Mouse (Mus musculus) CH12.LX (cell line): ENCODE results near the gene Specc1l. TPM values are rescaled to one million over a fixed set of nuclear protein-coding genes. Genes with fewer than 3 reads are reported as not detected.
A peak's percentile ranks its signal among the peaks of the same experiment; 100 is the strongest.

ENCODE experiments used
- DNase-seq: peaks from one replicate; pipeline ENCODE4 v3.0.0-alpha.2; 2013; ENCODE audit errors: extremely low read depth
- H3K27ac ChIP-seq: 2 replicates; pipeline ENCODE4 v1.5.1; 2012; ENCODE audit warnings: low read depth, mild to moderate bottlenecking, control low read depth, moderate library complexity; ENCODE audit not compliant: insufficient read depth
- H3K27me3 ChIP-seq: replicated peaks from 2 replicates; pipeline ENCODE3; 2012; ENCODE audit warnings: inconsistent platforms
- H3K36me3 ChIP-seq, 2 experiments: replicated peaks in 1 of 2; 2 replicates each; pipeline versions ENCODE3 to v1.6.1; 2012; ENCODE audit warnings: inconsistent platforms in 1 of 2, low read length in 1 of 2, mild to moderate bottlenecking in 1 of 2, mixed read lengths in 1 of 2, moderate library complexity in 1 of 2; ENCODE audit not compliant: control insufficient read depth in 1 of 2, insufficient read depth in 1 of 2
- H3K4me1 ChIP-seq, 2 experiments: 2 replicates each; pipeline ENCODE4 v1.6.1; 2012; ENCODE audit warnings: inconsistent platforms in 1 of 2, moderate library complexity in 1 of 2; ENCODE audit not compliant: insufficient read depth in 2 of 2, control insufficient read depth in 1 of 2
- H3K4me2 ChIP-seq: 2 replicates; pipeline ENCODE4 v1.6.1; 2012; ENCODE audit warnings: low read depth, mild to moderate bottlenecking, control low read depth; ENCODE audit not compliant: poor library complexity, insufficient read depth, severe bottlenecking
- H3K4me3 ChIP-seq, 3 experiments: fragments of 150-350 bp in 1 of 3; sonication (generic) in 1 of 3; replicated peaks in 1 of 3; 2 replicates each; pipeline versions ENCODE3 to v1.5.1; 2011 to 2012; ENCODE audit warnings: low read depth in 2 of 3, low read length in 2 of 3, mild to moderate bottlenecking in 2 of 3, moderate library complexity in 2 of 3, control low read depth in 1 of 3, improper control_type of control experiment in 1 of 3, inconsistent platforms in 1 of 3, mixed read lengths in 1 of 3; ENCODE audit not compliant: poor library complexity in 1 of 3
- H3K79me2 ChIP-seq: replicated peaks from 2 replicates; pipeline ENCODE4 v1.6.1; 2012; ENCODE audit warnings: mild to moderate bottlenecking, moderate library complexity; ENCODE audit not compliant: control insufficient read depth, poor library complexity, insufficient read depth, severe bottlenecking; ENCODE audit errors: extremely low read depth
- H3K9ac ChIP-seq: 2 replicates; pipeline ENCODE4 v1.6.1; 2012; ENCODE audit warnings: low read depth, mild to moderate bottlenecking, control low read depth, moderate library complexity; ENCODE audit not compliant: insufficient read depth
- H3K9me3 ChIP-seq: replicated peaks from 2 replicates; pipeline ENCODE3; 2012; ENCODE audit warnings: low read length, inconsistent platforms, mixed read lengths
- CHD2 ChIP-seq: IDR thresholded peaks from 2 replicates; pipeline ENCODE4 v1.6.1; 2011; ENCODE audit warnings: low read length, improper control_type of control experiment
- E2F4 ChIP-seq: IDR thresholded peaks from 2 replicates; pipeline ENCODE4 v1.6.1; 2011; ENCODE audit warnings: low read depth, low read length, improper control_type of control experiment; ENCODE audit not compliant: insufficient replicate concordance
- EP300 ChIP-seq: IDR thresholded peaks from 2 replicates; pipeline ENCODE4 v1.6.1; 2011; ENCODE audit warnings: low read length, improper control_type of control experiment
- GABPA ChIP-seq: IDR thresholded peaks from 2 replicates; pipeline ENCODE4 v1.6.1; 2012; ENCODE audit warnings: low read depth, low read length, improper control_type of control experiment, inconsistent platforms; ENCODE audit not compliant: insufficient replicate concordance
- HCFC1 ChIP-seq: IDR thresholded peaks from 2 replicates; pipeline ENCODE4 v1.6.1; 2012; ENCODE audit warnings: low read depth, mild to moderate bottlenecking, inconsistent platforms, low read length, improper control_type of control experiment
- KAT2A ChIP-seq: IDR thresholded peaks from 2 replicates; pipeline ENCODE4 v1.6.1; 2012; ENCODE audit warnings: low read length, improper control_type of control experiment, inconsistent platforms; ENCODE audit not compliant: insufficient replicate concordance
- MEF2A ChIP-seq: IDR thresholded peaks from 2 replicates; pipeline ENCODE4 v1.6.1; 2014; ENCODE audit warnings: low read depth, mild to moderate bottlenecking, inconsistent platforms, low read length, improper control_type of control experiment, borderline replicate concordance
- PAX5 ChIP-seq: IDR thresholded peaks from 2 replicates; pipeline ENCODE4 v1.6.1; 2012; ENCODE audit warnings: low read length, inconsistent platforms, mixed read lengths
- POLR2A ChIP-seq: IDR thresholded peaks from 2 replicates; pipeline ENCODE4 v1.6.1; 2011; ENCODE audit warnings: low read depth, mild to moderate bottlenecking, improper control_type of control experiment, low read length
- POLR2AphosphoS2 ChIP-seq: IDR thresholded peaks from 2 replicates; pipeline ENCODE4 v1.6.1; 2011; ENCODE audit warnings: low read depth, low read length, improper control_type of control experiment
- RAD21 ChIP-seq: IDR thresholded peaks from 2 replicates; pipeline ENCODE4 v1.6.1; 2011; ENCODE audit warnings: low read depth, mild to moderate bottlenecking, low read length, improper control_type of control experiment, moderate library complexity
- SMC3 ChIP-seq: IDR thresholded peaks from 2 replicates; pipeline ENCODE4 v1.6.1; 2011; ENCODE audit warnings: low read depth, low read length, improper control_type of control experiment
- USF2 ChIP-seq: conservative IDR thresholded peaks from 2 replicates; pipeline ENCODE4 v1.6.1; 2011; ENCODE audit warnings: low read depth, low read length, improper control_type of control experiment
- ZC3H11A ChIP-seq: IDR thresholded peaks from 2 replicates; pipeline ENCODE4 v1.6.1; 2012; ENCODE audit warnings: low read depth, mild to moderate bottlenecking, inconsistent platforms, low read length, improper control_type of control experiment
- ZMIZ1 ChIP-seq: IDR thresholded peaks from 2 replicates; pipeline ENCODE4 v1.6.1; 2012; ENCODE audit warnings: low read depth, mild to moderate bottlenecking, inconsistent platforms, low read length, improper control_type of control experiment
- dilution Hi-C: fragments of 300-500 bp; cut with MboI; formaldehyde crosslinking; loops from 2 replicates; pipeline ENCODE4 v1.14.3; 2020; ENCODE audit warnings: low sequenced_read_pairs; ENCODE audit not compliant: extremely low pct_unique_long_range_greater_than_20kb, extremely low pct_ligation_motif_present
- in situ Hi-C: fragments of 300-500 bp; cut with MboI; formaldehyde crosslinking; loops from 3 replicates; pipeline ENCODE4 v1.14.3; 2019; ENCODE audit warnings: low sequenced_read_pairs, low pct_ligation_motif_present, low pct_unique_long_range_greater_than_20kb, mixed read lengths
- polyA plus RNA-seq: library from polyadenylated mRNA; unstranded; fragments of >175 nt; gene quantifications from 2 replicates; pipeline ENCODE4 v1.2.1, GENCODE M21; 2012; ENCODE audit warnings: low read depth; ENCODE audit not compliant: insufficient read length
- total RNA-seq, 2 experiments: library from RNA; depleted of rRNA; stranded (reverse); fragments of 300-350 nt in 1 of 2; fragments of >200 nt in 1 of 2; gene quantifications; 2 replicates each; pipeline ENCODE4 v1.2.3; 2012 to 2014

The Specc1l gene
- total and polyA plus RNA-seq, 3 experiments, result 18.6 to 25.1 (median 21.1) TPM

DNA sequence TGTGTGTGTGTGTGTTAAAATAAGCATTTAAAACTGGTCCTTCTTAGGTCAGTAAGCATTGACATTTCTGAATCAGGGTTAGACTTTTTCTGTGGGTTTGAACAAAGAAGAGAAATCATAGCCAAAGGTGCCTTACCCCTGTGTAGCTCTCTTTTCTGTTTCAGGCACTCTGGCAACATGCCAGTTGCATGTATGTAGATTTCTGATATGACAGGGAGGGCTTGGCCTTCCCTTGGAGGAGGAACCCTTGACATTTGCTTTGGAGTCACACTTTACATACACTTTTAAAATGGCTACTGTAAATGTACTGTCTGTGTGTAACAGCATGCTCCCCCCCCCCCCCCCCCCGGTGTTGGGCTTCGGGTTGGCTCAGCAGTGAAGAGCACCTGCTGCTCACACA is 12.8 kb downstream of the Specc1l start:
- peaks cover 31% of the 10 kb centered on the region for H3K79me2 ChIP-seq
- peak overlapping the region; percentile 18; the same call in 1 of the 2 replicates for H3K4me2 ChIP-seq
- H3K27me3 ChIP-seq, result no peaks in the 10 kb centered on the region
- dilution Hi-C loops (no loop called here), in situ Hi-C loops (no loop called here)
- no peaks in the 10 kb centered on the region for H3K9me3 ChIP-seq
- no peak overlapping the region for H3K27ac ChIP-seq
- no peak overlapping the region for H3K9ac ChIP-seq
- no peak overlapping the region for H3K4me3 ChIP-seq
- peak; percentile 20 for DNase-seq
- peaks cover 0 to 18% of the 10 kb centered on the region in 2 experiments for H3K36me3 ChIP-seq
- no peak for TF ChIP-seq ZC3H11A
- TF ChIP-seq ZMIZ1, result no peak
- no peak for TF ChIP-seq KAT2A
- no peak for TF ChIP-seq USF2
- TF ChIP-seq GABPA, result no peak
- no peak for TF ChIP-seq POLR2A
- TF ChIP-seq POLR2AphosphoS2, result no peak
- no peak for TF ChIP-seq EP300
- TF ChIP-seq PAX5, result no peak
- TF ChIP-seq MEF2A, result no peak
- H3K4me1 ChIP-seq, result peaks cover 22 to 78% of the 10 kb centered on the region in 2 experiments

DNA sequence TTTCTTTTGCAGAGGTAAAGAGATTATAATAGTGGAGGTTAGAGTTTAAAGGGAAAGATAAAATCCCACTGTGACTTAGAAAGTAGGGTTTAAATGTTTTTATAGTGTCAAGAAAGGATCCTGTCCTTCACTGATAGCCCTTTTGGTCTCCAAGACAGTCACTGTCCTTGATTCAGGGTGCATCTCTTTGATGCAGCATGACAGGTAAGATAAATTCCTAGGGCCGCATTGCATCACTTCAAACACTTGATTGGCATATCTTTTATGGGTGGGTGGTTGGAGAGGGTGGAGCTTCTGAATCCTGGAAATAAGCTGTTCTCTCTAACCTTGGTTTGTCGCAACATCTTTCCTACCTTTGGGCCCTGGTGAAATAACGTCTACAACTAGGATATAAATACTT is 15.5 kb downstream of the Specc1l start:
- Histone ChIP-seq H3K27ac (no peak overlapping the region), H3K4me2 (no peak overlapping the region), H3K9me3 (no peaks in the 10 kb centered on the region), H3K9ac (no peak overlapping the region), H3K27me3 (no peaks in the 10 kb centered on the region), H3K79me2 (peaks cover 18% of the 10 kb centered on the region), H3K36me3 (peaks cover 14 to 41% of the 10 kb centered on the region in 2 experiments), H3K4me3 (no peak overlapping the region), H3K4me1 (peaks cover 16 to 73% of the 10 kb centered on the region in 2 experiments)
- in situ Hi-C loops (no loop called here), dilution Hi-C loops (no loop called here)
- TF ChIP-seq HCFC1, result no peak
- TF ChIP-seq POLR2A, result no peak
- TF ChIP-seq MEF2A, result no peak
- TF ChIP-seq KAT2A, result no peak
- TF ChIP-seq CHD2, result no peak
- TF ChIP-seq E2F4, result no peak
- TF ChIP-seq RAD21, result no peak
- TF ChIP-seq GABPA, result no peak
- no peak for TF ChIP-seq ZC3H11A
- TF ChIP-seq SMC3, result no peak
- no peak for DNase-seq
